Mouse (Mus musculus) ovary, postnatal 14 days (tissue): ENCODE data around the gene Zfp771.

Source experiments
- DNase-seq: peaks from one replicate; pipeline ENCODE4 v3.0.0; 2022; ENCODE audit warnings: low spot score

Gene Zfp771

DNA sequence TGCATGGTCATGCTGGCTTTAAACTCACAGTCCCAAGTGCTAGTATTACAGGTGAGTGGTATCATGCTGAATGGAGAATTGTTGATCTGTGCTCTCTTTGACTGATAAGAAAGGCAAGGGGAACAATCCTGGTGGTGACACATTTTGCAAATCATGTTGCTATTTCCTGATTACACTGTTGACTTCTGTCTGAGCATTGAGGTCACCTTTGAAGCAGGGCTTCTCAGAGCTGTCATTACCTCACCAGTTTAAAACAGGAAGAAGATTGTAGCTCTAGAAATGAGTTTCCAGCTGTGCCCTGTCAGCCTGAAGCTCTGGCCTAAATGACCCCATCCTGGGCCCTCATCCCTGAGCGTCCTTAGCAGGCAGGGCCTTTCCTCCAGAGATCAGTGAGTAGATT, 43.9 kb downstream of the Zfp771 start:
- DNase-seq: no peak

DNA sequence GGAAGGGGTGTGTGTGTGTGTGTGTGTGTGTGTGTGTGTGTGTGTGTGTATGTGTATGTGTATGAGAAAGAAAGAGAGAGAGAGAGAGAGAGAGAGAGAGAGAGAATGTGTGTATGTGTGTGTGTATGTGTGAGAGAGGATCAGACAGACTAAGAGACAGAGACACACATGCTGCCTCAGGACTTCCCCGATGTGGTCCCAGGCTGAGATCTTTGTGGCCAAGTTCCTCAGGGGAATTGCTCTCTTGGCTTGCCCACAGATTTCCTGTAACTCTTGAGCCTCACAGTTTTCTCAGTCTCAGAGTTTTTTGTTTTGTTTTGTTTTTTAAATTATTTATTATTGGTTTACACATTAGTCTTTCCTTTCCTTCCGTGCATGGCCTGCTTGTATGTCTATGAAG, 45.2 kb downstream of the Zfp771 start:
- no peak for DNase-seq

GRCm38 (mm10) chr7:127290142-127290541, 46.1 kb downstream of the Zfp771 start:
- DNase-seq: no peak

GRCm38 (mm10) chr7:127296098-127296497, 52.0 kb downstream of the Zfp771 start, which contains the start of gene Itgal:
Gene Itgal, plus strand, starts transcription at chr7:127296260.
- no peak for DNase-seq

DNA sequence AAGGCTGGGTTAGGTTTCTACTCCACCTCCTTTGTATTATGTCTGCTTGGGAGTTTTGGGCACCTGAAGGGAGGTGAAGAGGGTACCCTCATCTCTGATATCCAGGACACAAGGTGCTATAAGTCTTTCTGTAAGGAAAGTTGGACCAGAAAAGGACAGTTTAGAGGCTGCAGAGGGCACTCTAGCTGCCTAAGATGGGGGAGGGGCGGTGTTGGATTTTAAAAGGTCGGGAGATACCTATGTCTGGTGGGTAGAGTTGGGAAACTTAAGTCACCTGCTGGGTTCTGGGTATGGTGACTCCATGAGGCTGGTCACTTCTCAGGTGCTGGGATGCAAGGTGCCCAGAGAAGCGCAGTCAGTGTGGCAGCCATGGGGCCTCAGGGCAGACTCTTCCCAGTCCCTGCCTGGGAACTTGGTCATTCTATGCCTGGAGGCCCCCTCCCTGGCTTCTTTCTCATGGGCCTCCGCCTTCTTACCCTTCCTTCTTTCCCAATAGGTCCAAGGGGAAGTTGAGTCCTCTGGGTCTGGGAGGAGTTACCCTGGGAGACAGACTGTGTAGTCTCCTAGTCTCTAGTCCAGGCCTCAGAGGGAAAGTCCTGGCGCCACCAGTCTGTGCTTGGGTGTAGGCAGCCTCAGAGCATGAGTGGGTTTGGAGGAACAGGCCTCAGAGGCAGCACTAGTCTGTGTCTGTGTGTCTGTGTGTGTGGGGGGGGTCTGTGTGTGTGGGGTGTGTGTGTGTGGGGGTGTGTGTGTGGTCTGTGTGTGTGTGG, 52.9 kb downstream of the Zfp771 start:
- DNase-seq: no peak

DNA sequence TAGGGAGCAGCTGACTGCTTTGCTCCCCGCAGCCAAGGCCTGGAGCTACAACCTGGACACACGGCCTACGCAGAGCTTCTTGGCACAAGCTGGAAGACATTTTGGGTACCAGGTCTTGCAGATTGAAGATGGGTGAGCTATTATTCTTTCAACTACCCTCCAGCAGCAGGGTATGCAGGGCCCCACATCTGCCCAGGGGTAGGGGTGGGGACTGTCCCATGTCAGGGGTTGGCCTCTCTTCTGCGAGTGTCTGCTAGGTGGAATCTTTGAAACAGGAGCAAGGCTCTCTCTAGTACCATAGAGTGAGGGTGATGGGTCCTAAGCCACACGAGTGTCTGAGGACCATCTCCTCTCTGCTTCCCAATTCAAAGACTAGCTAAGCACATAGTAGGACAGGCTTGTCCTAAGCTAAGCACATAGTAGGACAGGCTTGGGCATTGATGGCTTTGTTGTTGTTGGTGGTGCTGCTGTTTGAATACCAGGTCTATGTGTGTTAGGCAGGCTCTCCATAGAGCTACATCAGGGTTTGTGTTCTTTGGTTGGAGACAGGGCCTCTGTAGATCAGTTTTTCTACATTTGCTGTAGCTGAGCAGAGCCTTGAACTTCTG, 53.6 kb downstream of the Zfp771 start:
- DNase-seq: no peak
